Mouse (Mus musculus) embryonic facial prominence, embryonic 11.5 days (tissue): ENCODE data around the gene Olfr1247. TPM values are rescaled to one million over a fixed set of nuclear protein-coding genes. Genes with fewer than 3 reads are reported as not detected.
"Not testable (repeated sequence)": the region's sequence is repeated elsewhere in the genome, so short reads cannot be mapped to it uniquely, and the experiment has no call there.

ENCODE experiments used
- ATAC-seq: fragments of 200-750 bp; cut with Nextera tagmentation; replicated peaks from 2 replicates; pipeline ENCODE4 v1.8.0; 2017; ENCODE audit warnings: low read depth; ENCODE audit not compliant: insufficient number of reproducible peaks, low FRiP score, low TSS enrichment
- DNase-seq: peaks from one replicate; pipeline ENCODE4 v3.0.0-alpha.2; 2015; ENCODE audit warnings: low spot score
- H3K27ac ChIP-seq: fragments of 300-500 bp; sonication (generic); replicated peaks from 2 replicates; pipeline ENCODE4 v1.5.1; 2014; ENCODE audit warnings: mild to moderate bottlenecking, low read depth, low read length, control low read depth
- H3K27me3 ChIP-seq: fragments of 300-500 bp; sonication (generic); 2 replicates; pipeline ENCODE4 v1.6.1; 2014; ENCODE audit warnings: mild to moderate bottlenecking, low read length, moderate library complexity, mixed read lengths; ENCODE audit not compliant: control insufficient read depth, insufficient read depth
- H3K36me3 ChIP-seq: fragments of 300-500 bp; sonication (generic); replicated peaks from 2 replicates; pipeline ENCODE4 v1.6.1; 2014; ENCODE audit warnings: low read depth, mild to moderate bottlenecking, low read length, moderate library complexity, mixed read lengths; ENCODE audit not compliant: control insufficient read depth, insufficient read depth
- H3K4me1 ChIP-seq: fragments of 300-500 bp; sonication (generic); 2 replicates; pipeline ENCODE4 v1.6.1; 2014; ENCODE audit warnings: low read length, mixed read lengths; ENCODE audit not compliant: control insufficient read depth, insufficient read depth
- H3K4me2 ChIP-seq: fragments of 300-500 bp; sonication (generic); 2 replicates; pipeline ENCODE4 v1.6.1; 2014; ENCODE audit warnings: low read depth, mild to moderate bottlenecking, control low read depth, low read length, moderate library complexity
- H3K4me3 ChIP-seq: fragments of 300-500 bp; sonication (generic); 2 replicates; pipeline ENCODE4 v1.5.1; 2014; ENCODE audit warnings: low read depth, low read length, control low read depth
- H3K9ac ChIP-seq: fragments of 300-500 bp; sonication (generic); replicated peaks from 2 replicates; pipeline ENCODE4 v1.6.1; 2014; ENCODE audit warnings: mild to moderate bottlenecking, control low read depth, low read length
- H3K9me3 ChIP-seq: fragments of 300-500 bp; sonication (generic); replicated peaks from 2 replicates; pipeline ENCODE4 v1.6.1; 2016; ENCODE audit warnings: mild to moderate bottlenecking, low read length, inconsistent platforms, mixed read lengths; ENCODE audit not compliant: control insufficient read depth
- WGBS: fragments of 180-500 bp; shearing (Covaris S2); extraction: QIAGEN DNeasy Blood & Tissue Kit; methylation state at CpG from one replicate; pipeline ENCODE4 v1.1.7; 2014; 5-methylcytosine and 5-hydroxymethylcytosine counted together
- polyA plus RNA-seq: library from polyadenylated mRNA; unstranded; fragments of >200 nt; fragmentation: Nextera tagmentation; extraction: Ambion mirVana; gene quantifications from 2 replicates; pipeline ENCODE4 v1.2.1, GENCODE M21; 2014

Gene Olfr1247
- not detected in 2 replicates for polyA plus RNA-seq

DNA sequence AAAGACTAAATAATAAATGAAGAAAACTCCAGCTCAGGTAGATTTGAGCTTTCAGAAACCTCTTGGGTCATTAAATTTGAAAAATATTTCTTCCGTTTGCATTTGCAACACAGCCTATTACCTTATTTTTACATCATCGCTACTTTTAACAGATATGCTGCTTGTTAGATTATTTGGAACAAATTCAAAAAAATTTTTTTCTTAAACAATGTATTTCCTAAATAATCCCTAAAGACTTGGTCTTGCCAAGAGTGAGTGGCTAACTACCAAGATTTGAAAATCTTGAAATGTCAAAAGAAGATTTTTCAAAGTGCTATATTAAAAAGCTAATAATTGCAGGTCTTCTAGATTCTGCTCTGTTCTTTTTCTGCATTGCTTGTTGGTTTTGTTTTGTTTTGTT, at the start of gene Olfr1247:
Gene Olfr1247, minus strand, starts transcription at position 101 of the 400 bp plus-strand sequence.
- Histone ChIP-seq H3K36me3 (no peaks in the 10 kb centered on the region), H3K4me2 (no peak within 1 kb of the TSS), H3K27ac (no peak within 1 kb of the TSS), H3K27me3 (no peaks in the 10 kb centered on the region), H3K9ac (no peak within 1 kb of the TSS), H3K4me3 (no peak within 1 kb of the TSS), H3K4me1 (no peaks in the 10 kb centered on the region), H3K9me3 (no peaks in the 10 kb centered on the region)
- DNase-seq: no peak
- ATAC-seq: no peak
- WGBS: 91% methylated on average over 2 of the region's 2 CpGs

DNA sequence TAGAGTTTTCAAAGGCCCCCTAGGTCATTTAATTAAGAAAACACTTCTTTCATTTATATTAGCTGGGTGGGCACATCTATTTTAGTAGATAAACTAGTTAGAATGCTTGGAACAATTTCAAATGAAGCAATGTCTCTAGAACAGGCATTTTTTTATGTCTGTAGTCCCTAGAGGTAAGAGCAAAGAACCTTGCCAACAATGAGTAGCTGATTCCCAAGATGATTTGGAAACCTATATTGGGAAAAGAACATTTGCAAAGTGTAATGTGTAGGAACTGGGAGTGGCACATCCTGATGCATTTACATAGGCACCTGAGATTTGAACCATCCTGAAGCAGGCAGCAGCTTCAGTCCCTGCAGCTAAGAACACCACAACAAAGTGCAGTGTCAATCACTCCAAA, 47.4 kb upstream of the Olfr1247 start, which contains the start of gene Olfr1250:
Gene Olfr1250, minus strand, starts transcription at position 101 of the 400 bp plus-strand sequence.
- ATAC-seq: no peak
- Histone ChIP-seq H3K9ac (no peak within 1 kb of the TSS), H3K4me1 (no peaks in the 10 kb centered on the region), H3K36me3 (no peaks in the 10 kb centered on the region), H3K4me2 (no peak within 1 kb of the TSS), H3K27ac (no peak within 1 kb of the TSS), H3K9me3 (no peaks in the 10 kb centered on the region), H3K4me3 (no peak within 1 kb of the TSS), H3K27me3 (no peaks in the 10 kb centered on the region)
- no peak for DNase-seq

DNA sequence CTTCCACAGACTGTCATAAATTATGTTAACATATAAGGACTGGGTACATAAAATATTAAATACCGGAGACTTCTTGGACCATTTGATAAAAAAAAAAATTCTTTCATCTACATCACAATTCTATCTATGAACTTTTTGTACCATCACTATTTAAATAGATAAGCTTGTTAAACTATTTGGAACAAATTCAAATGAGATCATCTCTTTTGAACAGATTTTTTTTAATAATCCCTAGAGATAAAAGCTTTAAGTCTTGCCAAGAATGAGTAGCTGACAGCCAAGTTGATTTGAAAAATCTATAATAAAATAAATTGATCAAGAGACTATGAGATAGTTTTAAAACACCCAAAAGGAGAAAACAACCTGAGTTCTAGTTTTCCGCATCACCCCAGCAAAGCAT, 21.0 kb upstream of the Olfr1247 start, which contains the start of gene Olfr1249:
Gene Olfr1249, minus strand, starts transcription at position 101 of the 400 bp plus-strand sequence.
- H3K9ac ChIP-seq: no peak within 1 kb of the TSS
- no peak within 1 kb of the TSS for H3K4me2 ChIP-seq
- 90% methylated on average over 2 of the region's 2 CpGs for WGBS
- no peak for DNase-seq
- H3K4me3 ChIP-seq: no peak within 1 kb of the TSS
- H3K36me3 ChIP-seq: no peaks in the 10 kb centered on the region
- H3K9me3 ChIP-seq: no peaks in the 10 kb centered on the region
- no peaks in the 10 kb centered on the region for H3K4me1 ChIP-seq
- no peak for ATAC-seq
- no peaks in the 10 kb centered on the region for H3K27me3 ChIP-seq
- H3K27ac ChIP-seq: no peak within 1 kb of the TSS

DNA sequence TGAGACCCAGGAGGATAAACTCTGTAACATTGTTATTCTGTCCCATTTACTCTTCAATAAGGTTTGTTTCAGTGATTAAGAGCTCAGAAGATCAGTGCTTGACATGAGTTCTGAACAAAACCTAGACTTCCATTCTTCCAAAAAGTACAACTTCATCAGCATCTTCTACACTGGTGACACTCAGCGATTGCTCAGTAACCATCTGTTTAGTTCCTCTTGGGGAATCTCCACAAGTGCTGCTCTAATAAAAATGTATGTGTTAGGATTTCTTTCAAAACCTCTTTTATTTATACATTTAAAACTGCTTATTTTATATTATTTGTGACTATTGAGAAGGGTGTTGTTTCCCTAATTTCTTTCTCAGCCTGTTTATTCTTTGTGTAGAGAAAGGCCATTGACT, 4.2 kb upstream of the Olfr1247 start, which contains the start of gene Olfr1248:
Gene Olfr1248, minus strand, starts transcription at position 101 of the 400 bp plus-strand sequence.
- not testable (repeated sequence) for H3K27ac ChIP-seq, H3K4me3 ChIP-seq, DNase-seq, H3K9me3 ChIP-seq, H3K36me3 ChIP-seq, H3K4me2 ChIP-seq, ATAC-seq, H3K27me3 ChIP-seq, H3K4me1 ChIP-seq, H3K9ac ChIP-seq
- WGBS: 90% methylated on average over 1 of the region's 1 CpGs

DNA sequence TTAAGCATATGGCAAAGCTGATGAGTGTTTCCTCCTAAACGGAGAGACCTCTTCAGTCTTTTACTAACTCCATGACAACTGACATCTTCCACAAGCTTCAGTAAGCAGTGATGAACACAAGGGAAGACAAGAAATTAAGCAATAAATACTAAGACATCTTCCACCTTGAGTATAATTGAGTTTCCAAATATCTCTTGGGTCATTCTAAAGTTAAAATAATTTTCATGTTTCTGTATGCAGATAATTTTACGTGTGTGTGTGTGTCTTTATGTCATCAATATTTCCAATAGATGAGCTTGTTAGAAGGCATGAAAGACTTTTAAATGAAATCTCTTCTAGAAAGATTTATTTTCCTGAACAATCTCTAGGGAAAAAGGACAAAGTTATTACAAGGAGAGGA, 20.9 kb downstream of the Olfr1247 start, which contains the start of gene Olfr1246:
Gene Olfr1246, minus strand, starts transcription at position 101 of the 400 bp plus-strand sequence.
- Histone ChIP-seq H3K27me3 (no peaks in the 10 kb centered on the region), H3K36me3 (no peaks in the 10 kb centered on the region), H3K9ac (no peak within 1 kb of the TSS), H3K4me2 (no peak within 1 kb of the TSS), H3K27ac (no peak within 1 kb of the TSS), H3K4me3 (no peak within 1 kb of the TSS), H3K9me3 (no peaks in the 10 kb centered on the region), H3K4me1 (no peaks in the 10 kb centered on the region)
- ATAC-seq (no peak), DNase-seq (no peak)
- WGBS: 83% methylated on average over 2 of the region's 2 CpGs

DNA sequence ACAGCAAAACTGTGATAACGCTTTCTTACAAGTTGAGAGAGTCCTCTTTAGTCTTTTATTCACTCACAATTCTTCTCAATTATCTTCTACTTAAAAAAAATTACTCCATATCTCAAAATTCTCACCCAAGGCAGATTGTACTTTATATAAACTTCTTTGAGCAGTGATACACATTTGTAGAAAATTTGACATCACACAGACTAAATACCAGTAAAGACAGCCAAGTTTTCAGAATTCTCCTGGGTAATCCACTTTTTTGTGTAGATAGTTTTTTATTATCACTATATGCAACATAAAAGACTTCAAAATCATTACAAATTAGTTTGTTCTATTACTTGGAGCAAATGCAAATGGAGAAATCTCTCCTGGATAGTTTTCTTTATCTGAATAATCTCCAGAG, 35.6 kb downstream of the Olfr1247 start, which contains the start of gene Olfr1245:
Gene Olfr1245, minus strand, starts transcription at position 101 of the 400 bp plus-strand sequence.
- H3K9ac ChIP-seq: no peak within 1 kb of the TSS
- H3K4me3 ChIP-seq: no peak within 1 kb of the TSS
- H3K4me1 ChIP-seq: no peaks in the 10 kb centered on the region
- no peaks in the 10 kb centered on the region for H3K36me3 ChIP-seq
- no peak within 1 kb of the TSS for H3K4me2 ChIP-seq
- no peaks in the 10 kb centered on the region for H3K9me3 ChIP-seq
- WGBS: 82% methylated on average over 1 of the region's 1 CpGs
- DNase-seq: no peak
- no peaks in the 10 kb centered on the region for H3K27me3 ChIP-seq
- no peak for ATAC-seq
- H3K27ac ChIP-seq: no peak within 1 kb of the TSS

DNA sequence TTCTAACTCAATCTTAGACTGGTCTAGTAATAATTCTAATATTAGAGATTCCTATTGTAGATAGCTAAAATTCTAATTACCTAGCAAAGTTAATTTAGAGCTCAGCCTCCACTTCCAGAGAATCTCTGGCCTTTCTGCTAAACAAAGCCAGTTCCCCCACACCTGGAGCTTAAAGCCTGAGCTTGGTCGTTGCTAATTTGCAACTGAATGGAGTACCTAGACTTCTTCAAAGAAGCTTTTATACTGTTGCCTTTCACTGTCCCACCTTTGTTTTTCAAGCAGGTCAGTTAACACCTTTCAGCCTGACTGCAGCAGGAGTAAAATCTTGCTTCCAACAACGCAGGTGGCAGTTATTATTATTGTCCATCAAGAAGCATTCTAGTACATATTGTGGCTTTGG, 51.2 kb downstream of the Olfr1247 start:
- not testable (repeated sequence) for H3K4me2 ChIP-seq, H3K36me3 ChIP-seq, H3K27ac ChIP-seq, ATAC-seq, H3K27me3 ChIP-seq, H3K4me3 ChIP-seq, DNase-seq, H3K4me1 ChIP-seq, H3K9me3 ChIP-seq, H3K9ac ChIP-seq
- 58% methylated on average over 2 of the region's 2 CpGs for WGBS
